Mouse (Mus musculus) CH12.LX (cell line): ENCODE results near the gene Mbd4.

Source experiments
- CTCF ChIP-seq, 2 experiments: IDR thresholded peaks in 1 of 2; conservative IDR thresholded peaks in 1 of 2; 2 replicates each; pipeline ENCODE4 v1.5.1; 2011 to 2012; ENCODE audit warnings: low read depth in 2 of 2, low read length in 2 of 2, improper control_type of control experiment in 1 of 2, inconsistent platforms in 1 of 2, mild to moderate bottlenecking in 1 of 2, moderate library complexity in 1 of 2
- KAT2A ChIP-seq: IDR thresholded peaks from 2 replicates; pipeline ENCODE4 v1.6.1; 2012; ENCODE audit warnings: low read length, improper control_type of control experiment, inconsistent platforms; ENCODE audit not compliant: insufficient replicate concordance

DNA sequence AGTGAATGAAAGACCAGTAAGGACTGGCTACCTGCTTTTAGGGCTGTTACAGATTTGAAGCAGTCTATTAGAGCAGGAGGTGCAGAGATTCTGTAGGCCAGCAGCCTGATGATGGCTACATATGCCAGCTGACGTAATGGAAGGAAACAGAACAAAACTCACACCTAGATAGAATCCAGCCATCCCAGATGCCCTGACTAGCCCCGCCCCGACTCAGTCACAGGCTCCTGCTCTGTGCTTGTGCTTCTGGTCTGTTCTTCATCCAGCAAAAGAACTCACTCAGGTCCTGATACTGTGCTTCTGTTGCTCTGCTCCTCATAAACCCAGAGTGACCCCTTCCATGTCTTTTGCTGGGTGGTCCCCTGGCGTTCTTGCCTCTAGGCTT, 3.2 kb upstream of the Mbd4 start:
- no peak for TF ChIP-seq CTCF (conservative IDR thresholded peaks at IDR 0.05 in 1 of 2, IDR thresholded peaks at IDR 0.05 in 1 of 2; ENCODE audit: low read depth in 2 of 2, low read length in 2 of 2)
- TF ChIP-seq KAT2A = no peak
